ENCODE assay signal across 20 mouse cellular contexts in genomic region chr5:67091766-67092165, GRCm38 (mm10). TPM values are rescaled to one million over a fixed set of nuclear protein-coding genes. Genes with fewer than 3 reads are reported as not detected.
DNase-seq lines count a peak whose midpoint lies in the region; ATAC-seq lines count a peak whose summit lies in the region.
"Had no signal": no experiment of that assay in that cellular context is flagged by ENCODE, and none has a peak within 500 bp of the region (broad histone marks: within the 10 kb centered on the region; RNA-seq: fewer than 3 reads in every experiment).

No protein-coding gene starts in this region.

- H3K36me3 ChIP-seq in hindbrain, embryonic 15.5 days: no peaks in the 10 kb centered on the region
- H3K36me3 ChIP-seq: embryonic facial prominence, embryonic 13.5 days; heart, embryonic 10.5 days; liver, embryonic 13.5 days; stomach, embryonic 15.5 days had no signal

- H3K4me2 ChIP-seq in hindbrain, embryonic 15.5 days: no peak overlapping the region
- H3K4me2 ChIP-seq: embryonic facial prominence, embryonic 13.5 days; liver, embryonic 13.5 days; stomach, embryonic 15.5 days had no signal

- 15% methylated on average over 4 of the region's 4 CpGs for WGBS in hindbrain, embryonic 15.5 days

- H3K27ac ChIP-seq in hindbrain, embryonic 15.5 days (replicated peaks): no peak overlapping the region
- H3K27ac ChIP-seq: embryonic facial prominence, embryonic 13.5 days; heart, embryonic 10.5 days; kidney, postnatal 0 days; liver, embryonic 13.5 days; stomach, embryonic 15.5 days had no signal

- no peak overlapping the region for H3K9ac ChIP-seq in hindbrain, embryonic 15.5 days
- H3K9ac ChIP-seq: embryonic facial prominence, embryonic 13.5 days; liver, embryonic 13.5 days; stomach, embryonic 15.5 days had no signal

- ATAC-seq in hindbrain, embryonic 15.5 days (ENCODE audit: low FRiP score, low read depth): peak; percentile 84
- ATAC-seq: intestine, postnatal 0 days had no signal

- peaks cover 68% of the 10 kb centered on the region for H3K27me3 ChIP-seq in hindbrain, embryonic 15.5 days

- no peak overlapping the region for H3K4me3 ChIP-seq in hindbrain, embryonic 15.5 days
- H3K4me3 ChIP-seq: embryonic facial prominence, embryonic 13.5 days; heart, embryonic 10.5 days; liver, embryonic 13.5 days; myocyte; stomach, embryonic 15.5 days had no signal

- H3K9me3 ChIP-seq in hindbrain, embryonic 15.5 days: no peaks in the 10 kb centered on the region
- H3K9me3 ChIP-seq: embryonic facial prominence, embryonic 13.5 days; heart, embryonic 10.5 days; liver, embryonic 13.5 days; stomach, embryonic 15.5 days had no signal

- intact Hi-C loops in gastrocnemius, postnatal 14 days (cut with DNase I; ENCODE audit: low total_unique reads): no loop called here

- peaks cover 5% of the 10 kb centered on the region; the same call in 1 of the 2 replicates for H3K4me1 ChIP-seq in hindbrain, embryonic 15.5 days (replicated peaks)

- peak; percentile 40 to 56 for DNase-seq in cerebellum, postnatal 14 days
- DNase-seq in cerebellum, adult 9-10 months: no peak
- DNase-seq in retina, postnatal 1 day: peak; percentile 18
- DNase-seq in retina, embryonic 14.5 days (ENCODE audit: low spot score): no peak
- DNase-seq in heart, adult 11 months: no peak
- no peak for DNase-seq in heart, postnatal 4 days
- DNase-seq in gastrocnemius, postnatal 14 days: no peak
- DNase-seq: heart, postnatal 14 days; liver, embryonic 13.5 days had no signal

RNA-seq across cellular contexts. Expression of gene Phox2b, which starts 7.3 kb away (rescaled TPM):
- 20.8 and 22.4 TPM in 2 replicates for polyA plus RNA-seq in hindbrain, embryonic 15.5 days (2015; fragmentation: Nextera tagmentation; extraction: Ambion mirVana)
- total RNA-seq in heart, postnatal 4 days (2021): under 1 TPM in 1 of 2 experiments, not detected in 1; 0.14 TPM
- not detected for total RNA-seq in gastrocnemius, postnatal 14 days (2021)
- total RNA-seq: common myeloid progenitor, adult 5-6 weeks; gastrocnemius, adult 8-10 months; heart, postnatal 14 days; left cerebral cortex, postnatal 36 days; megakaryocyte, adult 5-6 weeks had no signal
- polyA plus RNA-seq: myocyte had no signal

Comparison
In these comparisons a context has a peak if more than half of its experiments do, and no peak if none do; other contexts are left out.
1. DNase-seq: peak in cerebellum, postnatal 14 days (2 of 2) and retina, postnatal 1 day (single experiment); none in cerebellum, adult 9-10 months (single experiment), retina, embryonic 14.5 days (single experiment), heart, adult 11 months (single experiment), heart, postnatal 4 days (single experiment) and gastrocnemius, postnatal 14 days (single experiment).